Mouse (Mus musculus): ENCODE measurements around the gene Capn11. TPM values are rescaled to one million over a fixed set of nuclear protein-coding genes. Genes with fewer than 3 reads are reported as not detected.

Capn11 gene
- polyA plus RNA-seq, 1 experiment from 2014 or later = 0.91 TPM

- Histone ChIP-seq H3K4me1 (peaks cover 19% of the 10 kb centered on the region), H3K27me3 (no peaks in the 10 kb centered on the region), H3K36me3 (peaks cover 5% of the 10 kb centered on the region), H3K4me3 (no peak overlapping the region), H3K4me2 (replicated peaks) (no peak overlapping the region), H3K27ac (no peak overlapping the region), H3K9ac (no peak overlapping the region), H3K9me3 (peaks cover 9% of the 10 kb centered on the region; the same call in 1 of the 2 replicates)
- ATAC-seq (ENCODE audit: insufficient number of reproducible peaks, insufficient read depth, low FRiP score, low TSS enrichment) = no peak
- 96% methylated on average over 3 of the region's 3 CpGs for WGBS
Measured at GRCm38 (mm10) chr17:45586449-45586837, 72.7 kb downstream of the Capn11 start.

- Histone ChIP-seq H3K4me3 (no peak overlapping the region), H3K4me2 (replicated peaks) (no peak overlapping the region), H3K4me1 (peaks cover 22% of the 10 kb centered on the region; the same call in 1 of the 2 replicates), H3K36me3 (peaks cover 5% of the 10 kb centered on the region), H3K9me3 (peaks cover 9% of the 10 kb centered on the region; the same call in 1 of the 2 replicates), H3K27ac (peak overlapping the region; percentile 71), H3K27me3 (no peaks in the 10 kb centered on the region), H3K9ac (no peak overlapping the region)
- WGBS = 60% methylated on average over 23 of the region's 23 CpGs
- no peak for ATAC-seq (ENCODE audit: insufficient number of reproducible peaks, insufficient read depth, low FRiP score, low TSS enrichment)
Measured at GRCm38 (mm10) chr17:45585725-45586448, 73.2 kb downstream of the Capn11 start.

- H3K9me3 ChIP-seq = peaks cover 9% of the 10 kb centered on the region; the same call in 1 of the 2 replicates
- no peak overlapping the region for H3K4me2 ChIP-seq (replicated peaks)
- no peak overlapping the region for H3K9ac ChIP-seq
- no peaks in the 10 kb centered on the region for H3K27me3 ChIP-seq
- ATAC-seq (ENCODE audit: insufficient number of reproducible peaks, insufficient read depth, low FRiP score, low TSS enrichment) = peak; percentile 64
- H3K36me3 ChIP-seq = peaks cover 5% of the 10 kb centered on the region
- H3K4me3 ChIP-seq = no peak overlapping the region
- peaks cover 23% of the 10 kb centered on the region; the same call in 1 of the 2 replicates for H3K4me1 ChIP-seq
- peak overlapping the region; percentile 71 for H3K27ac ChIP-seq
- WGBS = 13% methylated on average over 14 of the region's 14 CpGs
Measured at GRCm38 (mm10) chr17:45584939-45585678, 74.0 kb downstream of the Capn11 start.

GRCm38 (mm10) chr17:45584096-45584896 is 74.8 kb downstream of the Capn11 start:
- Histone ChIP-seq H3K9me3 (peaks cover 9% of the 10 kb centered on the region; the same call in 1 of the 2 replicates), H3K4me1 (peaks cover 23% of the 10 kb centered on the region; the same call in 1 of the 2 replicates), H3K36me3 (peaks cover 5% of the 10 kb centered on the region), H3K27ac (peak overlapping the region; percentile 71), H3K27me3 (no peaks in the 10 kb centered on the region), H3K4me2 (replicated peaks) (no peak overlapping the region), H3K9ac (no peak overlapping the region), H3K4me3 (no peak overlapping the region)
- ATAC-seq (ENCODE audit: insufficient number of reproducible peaks, insufficient read depth, low FRiP score, low TSS enrichment) = 0 out of 2 replicates have a peak, but pooled peaks have one; percentile 7
- WGBS = 29% methylated on average over 12 of the region's 12 CpGs

- 67% methylated on average over 6 of the region's 6 CpGs for WGBS
- no peak for ATAC-seq (ENCODE audit: insufficient number of reproducible peaks, insufficient read depth, low FRiP score, low TSS enrichment)
- no peaks in the 10 kb centered on the region for H3K27me3 ChIP-seq
- no peak overlapping the region for H3K9ac ChIP-seq
- H3K36me3 ChIP-seq = peaks cover 5% of the 10 kb centered on the region
- H3K4me3 ChIP-seq = no peak overlapping the region
- H3K4me1 ChIP-seq = peaks cover 23% of the 10 kb centered on the region; the same call in 1 of the 2 replicates
- H3K4me2 ChIP-seq (replicated peaks) = no peak overlapping the region
- H3K9me3 ChIP-seq = peaks cover 9% of the 10 kb centered on the region; the same call in 1 of the 2 replicates
- H3K27ac ChIP-seq = no peak overlapping the region
Measured at GRCm38 (mm10) chr17:45582715-45583355, 76.3 kb downstream of the Capn11 start.

GRCm38 (mm10) chr17:45582188-45582587 is 76.9 kb downstream of the Capn11 start:
- no peaks in the 10 kb centered on the region for H3K27me3 ChIP-seq
- peaks cover 23% of the 10 kb centered on the region; the same call in 1 of the 2 replicates for H3K4me1 ChIP-seq
- no peak overlapping the region for H3K27ac ChIP-seq
- H3K9me3 ChIP-seq = peaks cover 9% of the 10 kb centered on the region; the same call in 1 of the 2 replicates
- peaks cover 5% of the 10 kb centered on the region; the same call in 1 of the 2 replicates for H3K36me3 ChIP-seq
- 89% methylated on average over 6 of the region's 6 CpGs for WGBS
- no peak overlapping the region for H3K4me3 ChIP-seq
- ATAC-seq (ENCODE audit: insufficient number of reproducible peaks, insufficient read depth, low FRiP score, low TSS enrichment) = no peak
- no peak overlapping the region for H3K4me2 ChIP-seq (replicated peaks)
- H3K9ac ChIP-seq = no peak overlapping the region

- 11% methylated on average over 2 of the region's 2 CpGs for WGBS
- Histone ChIP-seq H3K4me2 (replicated peaks) (no peak overlapping the region), H3K4me1 (peaks cover 23% of the 10 kb centered on the region; the same call in 1 of the 2 replicates), H3K36me3 (peaks cover 5% of the 10 kb centered on the region; the same call in 1 of the 2 replicates), H3K9me3 (0 out of 2 replicates have a peak, but pooled peaks cover 3% of the 10 kb centered on the region), H3K27me3 (no peaks in the 10 kb centered on the region), H3K27ac (no peak overlapping the region), H3K4me3 (no peak overlapping the region), H3K9ac (no peak overlapping the region)
- ATAC-seq (ENCODE audit: insufficient number of reproducible peaks, insufficient read depth, low FRiP score, low TSS enrichment) = no peak
Measured at GRCm38 (mm10) chr17:45581567-45581983, 77.5 kb downstream of the Capn11 start.

- H3K4me2 ChIP-seq (replicated peaks) = 0 out of 2 replicates have a peak overlapping the region, but pooled peaks have one; percentile 5
- peak overlapping the region; percentile 23; the same call in 1 of the 2 replicates for H3K27ac ChIP-seq
- H3K4me1 ChIP-seq = peaks cover 23% of the 10 kb centered on the region; the same call in 1 of the 2 replicates
- no peaks in the 10 kb centered on the region for H3K27me3 ChIP-seq
- WGBS = 42% methylated on average over 12 of the region's 12 CpGs
- peak overlapping the region; percentile 3; the same call in 1 of the 2 replicates for H3K9ac ChIP-seq
- H3K9me3 ChIP-seq = no peaks in the 10 kb centered on the region
- no peak overlapping the region for H3K4me3 ChIP-seq
- no peaks in the 10 kb centered on the region for H3K36me3 ChIP-seq
- 0 out of 2 replicates have a peak, but pooled peaks have one; percentile 0 for ATAC-seq (ENCODE audit: insufficient number of reproducible peaks, insufficient read depth, low FRiP score, low TSS enrichment)
Measured at GRCm38 (mm10) chr17:45580958-45581477, 78.1 kb downstream of the Capn11 start.

All from embryonic facial prominence, embryonic 12.5 days (tissue).